Mouse (Mus musculus): ENCODE data around the gene Gpc6.

The Gpc6 gene

DNA sequence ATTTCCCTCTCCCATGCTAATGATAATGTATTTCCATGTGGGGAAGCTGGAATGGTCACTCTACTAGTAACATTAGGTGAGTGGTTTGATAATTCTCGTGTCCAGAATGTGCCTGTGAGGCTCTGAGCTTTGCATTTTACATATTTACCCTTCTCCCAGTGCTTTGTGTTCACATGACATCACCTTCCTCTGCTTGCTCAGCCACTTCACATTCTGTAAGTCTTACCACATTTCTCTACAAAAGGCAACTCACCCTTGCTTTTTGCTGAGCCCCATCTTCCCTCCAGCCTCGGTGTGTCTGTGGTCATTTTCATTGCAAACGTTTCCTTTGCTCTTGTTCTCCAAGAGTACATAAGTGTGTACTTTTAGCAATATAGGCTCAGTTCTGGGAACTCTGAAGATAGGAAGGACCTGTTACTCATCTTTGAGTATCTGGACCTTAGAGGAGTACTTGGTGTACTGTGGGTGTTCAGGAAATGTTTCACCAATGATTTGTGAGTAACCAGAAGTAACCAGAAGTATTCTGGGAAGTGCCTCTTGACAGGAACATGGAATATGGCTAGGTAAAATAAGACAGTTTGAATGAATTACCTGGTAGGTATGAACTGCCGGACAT, 145.5 kb downstream of the Gpc6 start:
- DNase-seq: no peak

DNA sequence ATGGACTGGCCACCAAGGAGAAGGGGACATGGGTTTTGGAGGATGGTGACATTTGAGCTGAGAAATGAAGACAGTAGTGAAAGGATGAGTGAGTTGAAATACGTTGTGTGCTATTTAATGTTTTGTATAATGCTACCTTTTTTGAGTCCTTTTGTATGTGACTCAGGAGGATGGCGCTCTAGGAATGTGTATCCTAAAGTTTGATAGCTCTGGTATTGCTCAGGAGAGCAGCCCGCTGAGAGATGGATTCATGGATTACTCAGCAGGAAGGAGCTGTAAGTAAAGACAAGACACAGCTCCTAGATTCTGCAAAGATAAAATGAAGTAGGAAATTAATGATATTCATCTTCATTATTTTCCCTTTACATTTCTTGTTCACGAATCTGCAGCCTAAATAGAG, 168.5 kb downstream of the Gpc6 start:
- no peak for DNase-seq

DNA sequence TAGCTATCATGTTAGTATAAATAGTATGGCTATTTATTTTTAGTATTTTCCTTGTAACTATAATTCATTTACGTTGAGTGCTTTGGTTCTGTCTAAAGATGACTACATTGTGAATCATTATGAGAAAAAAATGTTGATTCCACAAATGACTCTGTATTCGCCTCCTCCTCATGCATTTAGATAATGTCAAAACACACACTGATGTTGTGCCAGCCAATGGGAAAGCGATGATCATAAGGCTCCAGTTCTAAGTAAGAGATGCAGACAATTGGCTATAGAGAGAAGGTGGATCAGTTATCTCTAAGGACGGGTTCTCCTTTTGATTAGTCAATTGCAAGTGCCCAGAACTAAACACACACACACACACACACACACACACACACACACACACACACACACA, 181.8 kb downstream of the Gpc6 start:
- no peak for DNase-seq

DNA sequence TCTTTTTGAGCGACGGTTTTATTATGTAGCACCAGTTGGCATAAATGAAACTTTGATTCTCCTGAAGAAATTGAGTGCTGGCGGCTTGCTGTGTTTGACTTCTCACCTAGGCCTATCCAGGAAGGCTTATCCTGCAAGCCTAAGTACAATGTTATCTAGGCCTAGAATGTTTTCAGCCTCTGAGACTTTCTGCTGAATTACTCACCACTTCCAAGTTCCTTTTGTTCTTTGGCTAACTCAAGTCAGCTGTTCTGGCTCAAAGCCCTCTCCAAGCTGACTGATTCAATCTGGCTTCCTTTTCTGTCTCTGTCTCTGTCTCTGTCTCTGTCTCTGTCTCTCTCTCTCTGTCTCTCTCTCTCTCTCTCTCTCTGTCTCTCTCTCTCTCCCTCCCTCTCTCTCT, 188.0 kb downstream of the Gpc6 start:
- DNase-seq: no peak

DNA sequence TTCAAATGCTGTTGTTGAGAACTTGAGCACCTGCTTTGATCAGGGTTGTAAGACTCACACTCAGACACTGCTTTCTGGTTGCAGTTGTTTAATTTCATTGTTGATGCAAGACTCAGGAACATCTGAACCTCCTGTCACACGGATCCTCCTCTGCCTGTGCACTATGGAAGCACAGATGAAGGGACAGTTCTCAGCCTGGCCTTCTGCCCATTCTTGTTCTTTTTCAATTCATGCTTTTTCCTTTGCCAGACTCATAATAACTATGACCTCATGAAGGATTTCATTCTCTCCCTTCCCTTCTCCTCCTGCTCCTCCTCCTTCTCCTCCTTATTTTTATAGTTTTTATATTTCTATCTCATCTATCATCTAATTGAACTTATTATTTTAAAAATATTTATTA, 196.9 kb downstream of the Gpc6 start:
- DNase-seq: no peak

GRCm38 (mm10) chr14:117130334-117130733, 205.2 kb downstream of the Gpc6 start:
- DNase-seq: peak; percentile 2

GRCm38 (mm10) chr14:117131324-117131723, 206.2 kb downstream of the Gpc6 start:
- DNase-seq: no peak

GRCm38 (mm10) chr14:117141077-117141848, 216.1 kb downstream of the Gpc6 start:
- no peak for DNase-seq

- no peak for DNase-seq
Observed at GRCm38 (mm10) chr14:117146089-117146488, 221.0 kb downstream of the Gpc6 start.

DNA sequence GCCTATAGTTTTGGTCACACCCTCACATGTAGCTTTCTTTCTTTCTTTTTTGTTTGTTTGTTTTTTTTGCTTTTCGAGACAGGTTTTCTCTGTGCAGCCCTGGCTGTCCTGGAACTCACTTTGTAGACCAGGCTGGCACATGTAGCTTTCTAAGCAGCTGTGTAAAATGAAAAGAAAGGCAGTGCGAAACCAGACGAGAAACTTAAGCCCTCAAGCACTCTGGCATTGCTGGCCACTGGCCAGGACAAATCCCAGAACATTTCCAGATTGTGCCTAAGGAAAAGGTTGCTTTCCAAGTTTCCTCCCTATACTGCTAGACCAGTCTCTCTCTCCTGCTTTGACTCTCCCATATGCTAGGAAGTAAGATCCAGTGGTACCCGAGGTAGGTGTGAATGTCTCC, 221.6 kb downstream of the Gpc6 start:
- DNase-seq: no peak

- DNase-seq: no peak
Observed at GRCm38 (mm10) chr14:117151621-117152020, 226.5 kb downstream of the Gpc6 start.

GRCm38 (mm10) chr14:117155884-117156465, 230.9 kb downstream of the Gpc6 start:
- no peak for DNase-seq

- no peak for DNase-seq
Observed at GRCm38 (mm10) chr14:117157426-117157825, 232.3 kb downstream of the Gpc6 start.

DNA sequence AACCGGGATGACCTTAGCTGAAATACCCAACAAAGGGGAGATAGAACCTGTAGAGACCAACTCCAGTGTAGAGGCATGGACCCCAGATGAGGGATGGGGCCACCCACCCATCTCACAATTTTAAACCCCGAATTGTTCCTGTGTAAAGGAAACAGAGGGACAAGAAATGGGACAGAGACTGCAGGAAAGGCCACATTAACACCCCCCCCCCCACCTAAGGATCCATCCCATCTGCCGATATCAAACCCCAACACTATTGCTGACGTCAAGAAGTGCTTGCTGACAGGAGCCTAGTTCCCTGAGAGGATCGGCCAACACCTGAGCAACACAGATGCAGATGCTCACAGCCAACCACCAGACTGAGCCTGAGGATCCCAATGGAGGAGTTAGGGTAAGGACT, 241.2 kb downstream of the Gpc6 start:
- DNase-seq: no peak

- DNase-seq: no peak
Observed at GRCm38 (mm10) chr14:117193364-117193763, 268.2 kb downstream of the Gpc6 start.

DNA sequence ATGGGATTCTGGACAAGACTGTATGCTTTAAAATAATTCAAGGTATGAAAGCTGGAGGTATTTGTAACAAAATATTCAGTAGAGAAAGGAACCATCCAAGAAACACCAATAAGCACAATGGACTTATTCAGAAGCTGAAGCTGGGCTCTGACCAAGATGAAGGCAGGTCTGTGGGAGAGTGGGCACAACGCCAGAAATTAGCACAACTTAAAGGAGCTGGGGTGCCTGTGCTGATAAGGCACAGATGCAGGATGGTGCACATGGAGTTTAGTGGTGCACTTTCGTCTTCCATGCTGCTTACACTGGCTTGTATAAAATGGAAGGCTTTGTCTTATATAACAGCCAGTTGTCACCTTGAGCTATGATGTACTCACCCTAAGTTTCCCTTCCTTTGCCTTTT, 276.9 kb downstream of the Gpc6 start:
- DNase-seq: no peak

DNA sequence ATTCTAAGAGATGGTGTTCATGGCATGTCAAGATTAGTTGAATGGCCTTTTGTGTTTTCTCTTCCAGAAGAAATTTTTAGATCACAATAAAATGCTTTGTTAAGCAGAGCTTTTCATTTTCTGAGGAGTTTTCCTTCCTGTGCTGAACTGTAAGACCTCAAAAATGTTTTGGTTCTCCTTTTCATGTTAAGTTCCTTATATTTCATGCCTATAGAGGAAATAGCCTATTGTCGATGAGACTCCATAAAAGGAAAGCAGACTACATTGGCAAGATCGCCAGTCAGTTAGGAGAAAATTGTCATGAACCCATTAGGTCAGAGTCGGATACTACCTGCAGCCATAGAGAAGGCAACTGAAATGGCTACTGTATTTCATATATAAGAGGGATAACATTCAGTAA, 278.8 kb downstream of the Gpc6 start:
- DNase-seq: no peak

DNA sequence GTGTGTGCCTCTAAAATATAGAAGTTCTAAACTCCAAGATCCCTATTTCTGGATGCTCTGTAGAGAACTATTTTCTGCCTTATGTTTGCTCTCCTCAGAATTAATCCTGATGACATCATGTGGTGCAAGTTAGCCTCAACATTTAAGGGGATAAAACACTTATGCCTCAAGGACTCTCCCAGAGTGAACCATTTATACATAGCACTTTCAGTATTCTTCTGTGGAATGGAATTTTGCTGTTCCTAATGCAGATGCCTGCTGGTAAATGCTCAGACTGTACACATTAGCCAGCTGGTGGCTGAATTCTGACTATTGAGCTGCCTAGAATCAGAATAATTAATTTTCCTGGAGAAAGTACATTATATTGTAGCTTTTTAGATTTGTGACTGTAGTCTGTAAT, 289.3 kb downstream of the Gpc6 start:
- DNase-seq: no peak

DNA sequence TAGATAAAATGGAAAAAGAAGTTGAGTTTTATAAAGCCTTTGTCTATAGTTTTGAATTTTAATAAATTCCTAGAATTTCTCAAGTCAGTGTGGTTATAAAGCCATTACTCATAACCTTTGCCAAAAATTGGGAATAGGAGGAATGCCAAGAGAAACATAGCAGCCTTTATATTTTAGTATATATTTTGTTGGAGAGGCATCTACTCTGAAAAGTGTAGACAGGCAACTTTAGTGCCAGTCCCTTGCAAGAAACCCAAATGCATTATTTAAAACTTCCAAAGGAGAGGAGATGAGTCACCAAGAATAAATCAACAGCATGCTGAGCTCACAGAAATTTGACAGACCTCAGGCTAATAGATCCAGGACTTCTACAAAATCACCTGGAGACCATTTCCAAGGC, 301.8 kb downstream of the Gpc6 start:
- no peak for DNase-seq

GRCm38 (mm10) chr14:117230476-117230875, 305.4 kb downstream of the Gpc6 start:
- no peak for DNase-seq

- no peak for DNase-seq
Observed at GRCm38 (mm10) chr14:117238226-117238625, 313.1 kb downstream of the Gpc6 start.

DNA sequence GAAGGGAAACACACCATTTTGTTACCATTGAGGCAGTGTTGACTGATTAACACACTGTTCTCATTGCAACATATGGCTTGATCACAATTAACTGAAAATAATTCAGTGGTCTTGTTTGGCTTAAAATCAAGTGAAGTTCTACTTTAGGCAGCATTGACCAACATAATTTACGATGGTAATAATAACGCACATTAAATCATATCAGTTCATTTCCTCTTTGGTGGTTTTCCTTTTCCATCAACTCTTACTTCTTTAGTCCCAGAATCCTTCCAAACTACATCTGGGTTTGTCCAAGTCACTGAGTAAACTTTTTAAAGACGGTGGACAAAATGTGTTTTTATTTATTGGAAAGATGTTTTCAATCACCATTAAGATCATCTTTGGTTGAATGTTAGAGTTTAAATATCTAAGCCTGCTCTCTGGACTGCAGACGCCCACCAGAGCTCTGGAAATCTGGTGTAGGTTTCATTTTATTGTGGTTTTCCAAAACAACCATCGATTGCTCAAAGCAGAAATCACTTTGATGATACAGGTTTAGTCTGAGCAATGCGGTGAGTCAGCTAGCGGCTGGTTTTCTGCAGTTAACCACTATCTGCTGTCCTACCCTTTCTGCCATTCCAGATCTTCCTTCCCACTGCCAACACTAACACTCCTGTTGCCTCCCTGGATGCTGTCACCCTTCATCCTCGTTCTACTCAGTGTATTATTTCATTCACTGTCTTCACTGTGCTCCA, 314.7 kb downstream of the Gpc6 start:
- DNase-seq: no peak

DNA sequence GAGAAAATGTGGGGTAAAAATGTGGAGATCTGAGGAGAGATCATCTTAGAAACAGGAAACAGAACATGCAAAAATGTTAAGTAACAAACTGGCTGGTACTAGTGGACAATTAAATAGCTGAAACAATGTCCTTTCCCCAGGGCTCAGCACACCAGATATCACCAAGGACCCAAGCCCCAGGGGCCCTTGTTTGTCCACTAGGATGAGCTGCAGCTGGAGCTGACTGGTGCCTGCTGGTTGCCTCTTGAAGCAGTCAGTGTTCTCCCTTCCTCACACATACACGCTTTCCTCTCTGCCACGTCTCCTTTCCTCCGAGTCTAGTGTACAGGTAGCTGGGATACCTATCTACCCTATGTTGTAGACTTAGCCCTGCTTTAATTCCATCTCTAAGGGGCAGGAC, 320.5 kb downstream of the Gpc6 start:
- DNase-seq: no peak

GRCm38 (mm10) chr14:117256192-117256591, 331.1 kb downstream of the Gpc6 start:
- DNase-seq: no peak

Measured in lung, postnatal 36 days (tissue).